Comparison of ENCODE assay signal across 15 mouse cellular contexts in the genomic region with DNA sequence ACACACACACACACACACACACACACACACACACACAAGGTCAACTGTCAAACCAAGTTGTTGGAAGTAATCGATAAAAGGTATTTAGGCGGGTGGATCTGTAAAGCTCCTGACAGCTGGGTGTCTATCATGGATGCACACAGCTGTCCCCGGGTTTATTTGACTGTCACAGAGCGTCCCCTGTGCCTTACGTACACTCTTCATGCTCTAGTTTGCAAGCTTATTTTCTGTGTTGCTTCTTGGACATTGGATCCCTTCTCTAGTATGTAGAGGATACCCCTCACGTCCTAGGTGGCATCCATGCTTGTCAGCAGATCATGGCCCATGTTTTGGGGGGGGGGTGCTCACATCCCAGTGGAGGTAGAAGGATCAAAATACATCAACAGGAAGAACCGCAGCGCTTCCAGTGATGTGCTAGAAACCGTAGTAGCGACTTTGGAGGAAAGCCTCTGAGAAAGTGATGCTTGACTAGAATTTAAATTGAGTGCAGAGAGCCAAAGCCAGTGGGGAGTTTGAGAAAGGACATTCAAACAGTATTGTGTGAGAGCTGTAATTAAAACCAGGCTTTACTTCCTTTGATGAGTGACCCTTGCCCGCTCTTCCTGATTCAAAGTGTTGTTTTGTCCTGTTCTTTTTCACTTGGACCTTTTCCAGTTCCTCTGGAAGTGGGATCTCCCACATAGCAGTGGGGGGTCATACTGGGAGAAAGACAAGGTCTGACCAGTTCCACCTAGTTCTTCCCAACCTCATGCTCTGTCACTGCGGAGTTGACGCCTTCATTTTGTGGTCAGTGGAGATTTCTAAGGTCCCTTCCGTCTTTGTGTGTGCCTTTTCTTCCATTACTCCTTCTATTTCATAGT. TPM values are rescaled to one million over a fixed set of nuclear protein-coding genes. Genes with fewer than 3 reads are reported as not detected.
DNase-seq lines count a peak whose midpoint lies in the region; ATAC-seq and TF ChIP-seq lines count a peak whose summit lies in the region.
"Had no signal": no experiment of that assay in that cellular context is flagged by ENCODE, and none has a peak within 500 bp of the region (broad histone marks: within the 10 kb centered on the region; RNA-seq: fewer than 3 reads in every experiment).

No protein-coding gene starts in this region.

- no peak overlapping the region for H3K4me2 ChIP-seq in forebrain, embryonic 14.5 days (ENCODE audit: low read length)
- H3K4me2 ChIP-seq in forebrain, embryonic 16.5 days (ENCODE audit: low read length), result no peak overlapping the region
- no peak overlapping the region for H3K4me2 ChIP-seq in kidney, postnatal 0 days (ENCODE audit: low read length)
- no peak overlapping the region for H3K4me2 ChIP-seq in midbrain, embryonic 13.5 days (replicated peaks)

- H3K36me3 ChIP-seq in forebrain, embryonic 14.5 days (ENCODE audit: control insufficient read depth, insufficient read depth, low read length), result no peaks in the 10 kb centered on the region
- no peaks in the 10 kb centered on the region for H3K36me3 ChIP-seq in forebrain, embryonic 16.5 days (ENCODE audit: control insufficient read depth, insufficient read depth)
- H3K36me3 ChIP-seq in kidney, postnatal 0 days (ENCODE audit: insufficient read depth, low read length), result no peaks in the 10 kb centered on the region
- no peaks in the 10 kb centered on the region; the same call in 1 of the 2 replicates for H3K36me3 ChIP-seq in midbrain, embryonic 13.5 days

- H3K4me3 ChIP-seq in forebrain, embryonic 14.5 days (ENCODE audit: low read depth, low read length), result no peak overlapping the region
- H3K4me3 ChIP-seq in forebrain, embryonic 16.5 days (replicated peaks; ENCODE audit: low read length), result no peak overlapping the region
- no peak overlapping the region for H3K4me3 ChIP-seq in kidney, postnatal 0 days (replicated peaks; ENCODE audit: low read depth, low read length)
- H3K4me3 ChIP-seq in midbrain, embryonic 13.5 days (replicated peaks), result no peak overlapping the region
- H3K4me3 ChIP-seq: heart, adult 2 months had no signal

- H3K9ac ChIP-seq in forebrain, embryonic 14.5 days (ENCODE audit: low read length), result no peak overlapping the region
- H3K9ac ChIP-seq in forebrain, embryonic 16.5 days (replicated peaks; ENCODE audit: low read depth, low read length), result no peak overlapping the region
- H3K9ac ChIP-seq in kidney, postnatal 0 days (ENCODE audit: low read depth, low read length), result no peak overlapping the region
- no peak overlapping the region for H3K9ac ChIP-seq in midbrain, embryonic 13.5 days (replicated peaks)
- H3K9ac ChIP-seq: liver, embryonic 14.5 days had no signal

- whole genome bisulfite sequencing in forebrain, embryonic 14.5 days, result 64% methylated on average over 14 of the region's 14 CpGs
- 57% methylated on average over 14 of the region's 14 CpGs for WGBS in forebrain, embryonic 16.5 days
- WGBS in kidney, postnatal 0 days, result 54% methylated on average over 14 of the region's 14 CpGs
- 55% methylated on average over 14 of the region's 14 CpGs for WGBS in midbrain, embryonic 13.5 days

- DNase-seq in forebrain, embryonic 14.5 days (ENCODE audit: low spot score), result peak; percentile 42
- DNase-seq in kidney, postnatal 0 days (ENCODE audit: low spot score), result peak; percentile 50
- DNase-seq in kidney, adult 18-20 months, result no peak
- DNase-seq in R1 (ENCODE audit: low read depth, low spot score), result peak; percentile 42
- DNase-seq in yolk sac, embryonic 10.5 days (ENCODE audit: low spot score), result no peak
- DNase-seq in heart, adult 9 months (ENCODE audit: low spot score in 2 of 2), result no peak
- DNase-seq: adrenal gland, postnatal 10 days; cerebellum, postnatal 10 days; heart, adult 2 months; kidney, adult 11 months; lung, postnatal 4 days; right cerebral cortex, postnatal 25 days had no signal

- no peak for TF ChIP-seq CTCF in kidney, postnatal 0 days (IDR thresholded peaks at IDR 0.05; ENCODE audit: low read depth)

- peaks cover 7% of the 10 kb centered on the region; the same call in 1 of the 2 replicates for H3K4me1 ChIP-seq in forebrain, embryonic 14.5 days (ENCODE audit: control insufficient read depth, insufficient read depth, low read length)
- peaks cover 13% of the 10 kb centered on the region for H3K4me1 ChIP-seq in forebrain, embryonic 16.5 days (replicated peaks; ENCODE audit: control insufficient read depth, insufficient read depth, low read length)
- no peaks in the 10 kb centered on the region; the same call in 1 of the 2 replicates for H3K4me1 ChIP-seq in kidney, postnatal 0 days (replicated peaks; ENCODE audit: insufficient read depth, low read length)
- peaks cover 14% of the 10 kb centered on the region for H3K4me1 ChIP-seq in midbrain, embryonic 13.5 days (replicated peaks)

- H3K9me3 ChIP-seq in forebrain, embryonic 14.5 days (replicated peaks; ENCODE audit: control insufficient read depth, low read length), result no peaks in the 10 kb centered on the region
- no peaks in the 10 kb centered on the region for H3K9me3 ChIP-seq in forebrain, embryonic 16.5 days (ENCODE audit: control insufficient read depth, low read length)
- H3K9me3 ChIP-seq in kidney, postnatal 0 days (replicated peaks; ENCODE audit: low read length), result no peaks in the 10 kb centered on the region
- no peaks in the 10 kb centered on the region for H3K9me3 ChIP-seq in midbrain, embryonic 13.5 days

- no peak overlapping the region for H3K27ac ChIP-seq in forebrain, embryonic 14.5 days (ENCODE audit: low read depth, low read length)
- H3K27ac ChIP-seq in forebrain, embryonic 16.5 days (ENCODE audit: low read length), result no peak overlapping the region
- H3K27ac ChIP-seq in kidney, postnatal 0 days, result no peak overlapping the region
- H3K27ac ChIP-seq in midbrain, embryonic 13.5 days, result peak overlapping the region; percentile 35; the same call in 1 of the 2 replicates
- H3K27ac ChIP-seq: heart, adult 2 months; liver, embryonic 14.5 days had no signal

- H3K27me3 ChIP-seq in forebrain, embryonic 14.5 days (replicated peaks; ENCODE audit: control insufficient read depth, insufficient read depth, low read length), result no peaks in the 10 kb centered on the region
- H3K27me3 ChIP-seq in forebrain, embryonic 16.5 days (replicated peaks; ENCODE audit: control insufficient read depth, insufficient read depth, low read length), result no peaks in the 10 kb centered on the region
- no peaks in the 10 kb centered on the region for H3K27me3 ChIP-seq in kidney, postnatal 0 days (ENCODE audit: insufficient read depth, low read length)
- H3K27me3 ChIP-seq in midbrain, embryonic 13.5 days, result no peaks in the 10 kb centered on the region

- ATAC-seq in forebrain, embryonic 14.5 days, result no peak
- ATAC-seq in forebrain, embryonic 16.5 days, result no peak
- ATAC-seq in kidney, postnatal 0 days (replicated peaks; ENCODE audit: low FRiP score, low read depth), result 0 out of 2 replicates have a peak, but pooled peaks have one; percentile 29
- no peak for ATAC-seq in midbrain, embryonic 13.5 days

RNA-seq across cellular contexts. Expression of a gene that starts 41.4 kb away (rescaled TPM):
- polyA plus RNA-seq in forebrain, embryonic 14.5 days (2014; fragmentation: Nextera tagmentation; extraction: Ambion mirVana), result 1.3 and 1.7 TPM in 2 replicates
- polyA plus RNA-seq in forebrain, embryonic 16.5 days (2015; fragmentation: Nextera tagmentation; extraction: Ambion mirVana), result 1.6 and 1.8 TPM in 2 replicates
- polyA plus RNA-seq in kidney, postnatal 0 days (2015; fragmentation: Nextera tagmentation; extraction: Ambion mirVana), result 2.3 TPM in 2 replicates
- polyA plus RNA-seq in midbrain, embryonic 13.5 days (2015; fragmentation: Nextera tagmentation; extraction: Ambion mirVana), result 2.5 and 2.7 TPM in 2 replicates

RNA-seq across cellular contexts. Expression of a gene that starts 41.6 kb away (rescaled TPM):
- 70.2 and 75.5 TPM in 2 replicates for polyA plus RNA-seq in forebrain, embryonic 14.5 days (2014; fragmentation: Nextera tagmentation; extraction: Ambion mirVana)
- polyA plus RNA-seq in forebrain, embryonic 16.5 days (2015; fragmentation: Nextera tagmentation; extraction: Ambion mirVana), result 67.1 and 71.4 TPM in 2 replicates
- 20.8 and 22.0 TPM in 2 replicates for polyA plus RNA-seq in kidney, postnatal 0 days (2015; fragmentation: Nextera tagmentation; extraction: Ambion mirVana)
- 66.4 and 69.9 TPM in 2 replicates for polyA plus RNA-seq in midbrain, embryonic 13.5 days (2015; fragmentation: Nextera tagmentation; extraction: Ambion mirVana)

Comparison
In these comparisons a context has a peak if more than half of its experiments do, and no peak if none do; other contexts are left out.
1. DNase-seq: peak in forebrain, embryonic 14.5 days (single experiment), kidney, postnatal 0 days (single experiment) and R1 (single experiment); none in kidney, adult 18-20 months (single experiment), yolk sac, embryonic 10.5 days (single experiment) and heart, adult 9 months (0 of 2).